Mouse (Mus musculus) G1E (cell line): ENCODE data around the gene Cabp2. TPM values are rescaled to one million over a fixed set of nuclear protein-coding genes. Genes with fewer than 3 reads are reported as not detected.
A peak's percentile ranks its signal among the peaks of the same experiment; 100 is the strongest.
"Not testable (repeated sequence)": the region's sequence is repeated elsewhere in the genome, so short reads cannot be mapped to it uniquely, and the experiment has no call there.

ENCODE experiments used
- ATAC-seq: 2 replicates; pipeline ENCODE4 v1.8.0; 2016; ENCODE audit warnings: mild to moderate bottlenecking; ENCODE audit not compliant: insufficient number of reproducible peaks, poor library complexity, low FRiP score, severe bottlenecking; ENCODE audit errors: extremely low read depth
- DNase-seq: peaks from one replicate; pipeline ENCODE4 v3.0.0; 2012; ENCODE audit warnings: low spot score
- H3K27me3 ChIP-seq: 2 replicates; pipeline ENCODE4 v1.6.1; 2012; ENCODE audit warnings: mild to moderate bottlenecking, low read length, inconsistent platforms; ENCODE audit not compliant: insufficient read depth
- H3K36me3 ChIP-seq: replicated peaks from 2 replicates; pipeline ENCODE3; 2012; ENCODE audit warnings: mild to moderate bottlenecking, inconsistent platforms
- H3K4me1 ChIP-seq: 2 replicates; pipeline ENCODE4 v1.6.1; 2012; ENCODE audit warnings: low read depth, low read length, inconsistent platforms, mixed read lengths; ENCODE audit not compliant: insufficient read depth
- H3K4me3 ChIP-seq: 2 replicates; pipeline ENCODE4 v1.5.1; 2012; ENCODE audit warnings: low read depth, mild to moderate bottlenecking, inconsistent platforms, low read length, moderate library complexity, mixed read lengths
- H3K9me3 ChIP-seq: replicated peaks from 2 replicates; pipeline ENCODE4 v1.6.1; 2012; ENCODE audit warnings: inconsistent platforms
- CTCF ChIP-seq: IDR thresholded peaks from 2 replicates; pipeline ENCODE4 v1.5.1; 2012; ENCODE audit warnings: low read depth, low read length, inconsistent platforms, mixed read lengths
- GATA1 ChIP-seq: IDR thresholded peaks from 2 replicates; pipeline ENCODE4 v1.6.1; 2012; ENCODE audit warnings: borderline replicate concordance, low read length, inconsistent platforms, mixed read lengths
- GATA2 ChIP-seq: IDR thresholded peaks from 2 replicates; pipeline ENCODE4 v1.6.1; 2012; ENCODE audit warnings: low read depth, low read length, inconsistent platforms, borderline replicate concordance
- POLR2AphosphoS5 ChIP-seq: IDR thresholded peaks from 2 replicates; pipeline ENCODE4 v1.6.1; 2012; ENCODE audit warnings: low read depth, low read length, inconsistent platforms; ENCODE audit not compliant: insufficient replicate concordance
- TAL1 ChIP-seq: conservative IDR thresholded peaks from 2 replicates; pipeline ENCODE4 v1.6.1; 2012; ENCODE audit warnings: low read depth, low read length, inconsistent platforms, mixed read lengths
- polyA plus RNA-seq: library from polyadenylated mRNA; stranded (reverse); fragments of >175 nt; gene quantifications from 2 replicates; pipeline ENCODE4 v1.2.3, GENCODE M21; 2012
- total RNA-seq, 2 experiments: library from RNA; stranded (forward) in 1 of 2; stranded (reverse) in 1 of 2; fragments of 200-1000 nt in 1 of 2; fragments of >200 nt in 1 of 2; fragmentation: Nextera tagmentation in 1 of 2; gene quantifications; 2 replicates each; pipeline ENCODE4 v1.2.3; 2014 to 2017

Gene Cabp2
- total RNA-seq (2014; fragmentation: Nextera tagmentation), result not detected in 2 replicates
- not detected in 2 replicates for total RNA-seq (2017)
- not detected in 2 replicates for polyA plus RNA-seq

DNA sequence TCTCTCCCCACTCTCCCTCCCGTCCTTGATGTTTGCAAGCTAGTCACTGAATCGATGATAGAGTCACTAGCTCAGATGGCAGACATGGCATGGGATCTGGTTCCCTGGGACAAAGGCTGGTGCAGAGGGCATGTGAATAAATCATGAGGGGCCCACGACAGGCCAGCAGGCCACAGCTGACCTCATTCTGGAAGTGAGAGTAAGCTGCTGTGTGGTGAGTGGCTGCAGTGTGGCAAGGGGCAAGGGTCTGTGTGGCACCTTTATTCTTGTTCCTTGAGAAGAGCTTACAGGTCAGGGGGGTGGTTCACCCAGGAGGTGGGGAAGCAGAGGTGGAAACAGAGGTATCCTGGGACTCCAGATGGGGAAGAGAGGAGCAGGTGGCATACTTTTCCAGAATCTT, at the start of gene Cabp2:
Cabp2 (plus strand) TSS at position 185 of the 400 bp plus-strand sequence.
- TF ChIP-seq CTCF, result no peak
- TF ChIP-seq POLR2AphosphoS5, result no peak
- TF ChIP-seq GATA1, result no peak
- TF ChIP-seq GATA2, result no peak
- TF ChIP-seq TAL1, result no peak
- DNase-seq (no peak), ATAC-seq (no peak)
- Histone ChIP-seq H3K9me3 (no peaks in the 10 kb centered on the region), H3K4me1 (peaks cover 6% of the 10 kb centered on the region), H3K27me3 (peaks cover 69% of the 10 kb centered on the region), H3K36me3 (no peaks in the 10 kb centered on the region), H3K4me3 (no peak within 1 kb of the TSS)

- ATAC-seq (no peak), DNase-seq (no peak)
- peaks cover 12% of the 10 kb centered on the region for H3K36me3 ChIP-seq
- H3K4me1 ChIP-seq, result peaks cover 10% of the 10 kb centered on the region; the same call in 1 of the 2 replicates
- no peak for TF ChIP-seq GATA2
- TF ChIP-seq POLR2AphosphoS5, result no peak
- TF ChIP-seq TAL1, result no peak
- TF ChIP-seq GATA1, result no peak
- no peak for TF ChIP-seq CTCF
- H3K27me3 ChIP-seq, result no peaks in the 10 kb centered on the region
- H3K9me3 ChIP-seq, result no peaks in the 10 kb centered on the region
- no peak overlapping the region for H3K4me3 ChIP-seq
Observed at GRCm38 (mm10) chr19:4032668-4033067, 48.7 kb upstream of the Cabp2 start.

GRCm38 (mm10) chr19:4033298-4033697, 48.1 kb upstream of the Cabp2 start:
- DNase-seq, result no peak
- no peaks in the 10 kb centered on the region for H3K9me3 ChIP-seq
- ATAC-seq, result no peak
- H3K36me3 ChIP-seq, result peaks cover 12% of the 10 kb centered on the region
- TF ChIP-seq GATA1, result no peak
- TF ChIP-seq CTCF, result no peak
- TF ChIP-seq POLR2AphosphoS5, result no peak
- TF ChIP-seq TAL1, result no peak
- TF ChIP-seq GATA2, result no peak
- H3K27me3 ChIP-seq, result no peaks in the 10 kb centered on the region
- H3K4me1 ChIP-seq, result peaks cover 10% of the 10 kb centered on the region; the same call in 1 of the 2 replicates
- H3K4me3 ChIP-seq, result no peak overlapping the region

- Histone ChIP-seq H3K9me3 (no peaks in the 10 kb centered on the region), H3K4me3 (no peak overlapping the region), H3K36me3 (peaks cover 12% of the 10 kb centered on the region), H3K27me3 (no peaks in the 10 kb centered on the region), H3K4me1 (peaks cover 10% of the 10 kb centered on the region; the same call in 1 of the 2 replicates)
- no peak for DNase-seq
- TF ChIP-seq GATA2 (no peak), CTCF (no peak), TAL1 (no peak), GATA1 (no peak), POLR2AphosphoS5 (no peak)
- no peak for ATAC-seq
Observed at GRCm38 (mm10) chr19:4033742-4034141, 47.6 kb upstream of the Cabp2 start.

GRCm38 (mm10) chr19:4036327-4037045, 44.9 kb upstream of the Cabp2 start:
- ATAC-seq (no peak), DNase-seq (no peak)
- H3K4me1 ChIP-seq, result peaks cover 10% of the 10 kb centered on the region; the same call in 1 of the 2 replicates
- no peak overlapping the region; the same call in 1 of the 2 replicates for H3K4me3 ChIP-seq
- peaks cover 12% of the 10 kb centered on the region for H3K36me3 ChIP-seq
- H3K27me3 ChIP-seq, result no peaks in the 10 kb centered on the region
- no peaks in the 10 kb centered on the region for H3K9me3 ChIP-seq
- TF ChIP-seq GATA1 (no peak), TAL1 (no peak), GATA2 (no peak), CTCF (no peak), POLR2AphosphoS5 (no peak)

GRCm38 (mm10) chr19:4037154-4037787, 44.1 kb upstream of the Cabp2 start:
- not testable (repeated sequence) for H3K9me3 ChIP-seq, DNase-seq, H3K27me3 ChIP-seq, ATAC-seq
- Histone ChIP-seq H3K36me3 (peaks cover 12% of the 10 kb centered on the region), H3K4me3 (peak overlapping the region; percentile 76), H3K4me1 (peaks cover 10% of the 10 kb centered on the region; the same call in 1 of the 2 replicates)
